Mouse (Mus musculus) liver, postnatal 0 days (tissue): ENCODE results near the gene Hist1h2bh. TPM values are rescaled to one million over a fixed set of nuclear protein-coding genes. Genes with fewer than 3 reads are reported as not detected.

ENCODE experiments used
- ATAC-seq: fragments of 200-750 bp; cut with Nextera tagmentation; 2 replicates; pipeline ENCODE4 v1.8.0; 2017; ENCODE audit warnings: mild to moderate bottlenecking, moderate library complexity
- DNase-seq: peaks from one replicate; pipeline ENCODE4 v3.0.0-alpha.2; 2016
- H3K27ac ChIP-seq: fragments of 300-500 bp; sonication (generic); 2 replicates; pipeline ENCODE4 v1.5.1; 2014; ENCODE audit warnings: antibody characterized with exemption, moderate library complexity, mild to moderate bottlenecking, low read depth
- H3K27me3 ChIP-seq: fragments of 300-500 bp; sonication (generic); 2 replicates; pipeline ENCODE4 v1.6.1; 2014; ENCODE audit warnings: low read length, control low read depth, mixed read lengths; ENCODE audit not compliant: insufficient read depth
- H3K36me3 ChIP-seq: fragments of 300-500 bp; sonication (generic); replicated peaks from 2 replicates; pipeline ENCODE4 v1.6.1; 2014; ENCODE audit warnings: mild to moderate bottlenecking, control low read depth, low read length, moderate library complexity, mixed read lengths; ENCODE audit not compliant: insufficient read depth
- H3K4me1 ChIP-seq: fragments of 300-500 bp; sonication (generic); 2 replicates; pipeline ENCODE4 v1.6.1; 2014; ENCODE audit warnings: antibody characterized with exemption, mild to moderate bottlenecking, control low read depth; ENCODE audit not compliant: insufficient read depth
- H3K4me2 ChIP-seq: fragments of 300-500 bp; sonication (generic); 2 replicates; pipeline ENCODE4 v1.6.1; 2014; ENCODE audit warnings: low read depth, mild to moderate bottlenecking, low read length, moderate library complexity, mixed read lengths
- H3K4me3 ChIP-seq: fragments of 300-500 bp; sonication (generic); 2 replicates; pipeline ENCODE4 v1.5.1; 2014; ENCODE audit warnings: low read depth, low read length
- H3K9ac ChIP-seq: fragments of 300-500 bp; sonication (generic); replicated peaks from 2 replicates; pipeline ENCODE4 v1.6.1; 2014; ENCODE audit warnings: mild to moderate bottlenecking, moderate library complexity
- H3K9me3 ChIP-seq: fragments of 300-500 bp; sonication (generic); 2 replicates; pipeline ENCODE4 v1.6.1; 2016; ENCODE audit warnings: mild to moderate bottlenecking, control low read depth, low read length, mixed read lengths
- CTCF ChIP-seq: sonication (generic); IDR thresholded peaks from 2 replicates; pipeline ENCODE4 v1.5.1; 2016; ENCODE audit warnings: antibody characterized with exemption, low read depth
- EP300 ChIP-seq: IDR thresholded peaks from 2 replicates; pipeline ENCODE4 v1.6.1; 2016; ENCODE audit warnings: antibody characterized with exemption, low read depth, mild to moderate bottlenecking
- WGBS: fragments of 180-500 bp; shearing (Covaris S2); extraction: QIAGEN DNeasy Blood & Tissue Kit; methylation state at CpG from one replicate; pipeline ENCODE4 v1.1.7; 2014; ENCODE audit not compliant: insufficient replicate concordance; 5-methylcytosine and 5-hydroxymethylcytosine counted together
- polyA plus RNA-seq: library from polyadenylated mRNA; unstranded; fragments of >200 nt; fragmentation: Nextera tagmentation; extraction: Ambion mirVana; gene quantifications from 2 replicates; pipeline ENCODE4 v1.2.1, GENCODE M21; 2015

Hist1h2bh gene
- polyA plus RNA-seq, 1 experiment from 2014 or later = 0.58 TPM

DNA sequence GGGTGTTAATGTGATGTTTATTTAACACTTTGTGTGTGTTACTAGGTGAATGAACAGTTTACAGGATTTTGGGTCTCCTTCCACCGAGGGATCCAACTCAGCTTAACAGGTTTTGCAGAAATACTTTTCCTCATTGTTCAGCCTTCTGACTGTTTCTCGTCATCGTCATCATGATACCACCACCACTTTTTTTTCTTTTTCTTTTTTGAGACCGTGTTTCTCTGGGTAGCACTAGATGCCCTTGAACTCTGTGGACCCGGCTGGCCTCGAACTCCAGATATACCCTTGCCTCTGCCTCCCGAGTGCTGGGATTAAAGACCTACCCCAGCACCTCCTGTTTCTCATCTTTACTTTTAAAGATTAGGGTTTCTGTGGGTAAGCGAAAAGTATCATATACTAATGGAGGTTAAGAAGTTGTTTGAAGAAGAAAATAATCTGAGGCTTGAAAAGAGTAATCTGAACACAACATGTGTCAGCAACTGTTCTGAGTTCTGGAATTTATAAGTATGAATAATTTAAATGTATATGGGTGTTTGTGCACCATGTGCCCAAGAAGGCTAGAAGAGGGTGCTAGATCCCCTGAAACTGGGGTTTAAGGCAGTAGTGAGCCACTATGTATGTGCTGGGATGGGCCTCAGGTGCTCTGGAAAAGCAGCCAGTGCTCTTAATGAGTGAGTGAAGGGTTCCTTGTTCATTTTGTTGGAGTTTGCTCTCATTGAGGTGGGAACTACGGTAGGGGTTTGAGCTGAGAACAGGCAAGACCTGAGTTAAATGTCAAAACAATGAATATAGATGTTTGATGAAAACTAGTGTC is 10.7 kb downstream of the Hist1h2bh start:
- peak; percentile 38 for DNase-seq

DNA sequence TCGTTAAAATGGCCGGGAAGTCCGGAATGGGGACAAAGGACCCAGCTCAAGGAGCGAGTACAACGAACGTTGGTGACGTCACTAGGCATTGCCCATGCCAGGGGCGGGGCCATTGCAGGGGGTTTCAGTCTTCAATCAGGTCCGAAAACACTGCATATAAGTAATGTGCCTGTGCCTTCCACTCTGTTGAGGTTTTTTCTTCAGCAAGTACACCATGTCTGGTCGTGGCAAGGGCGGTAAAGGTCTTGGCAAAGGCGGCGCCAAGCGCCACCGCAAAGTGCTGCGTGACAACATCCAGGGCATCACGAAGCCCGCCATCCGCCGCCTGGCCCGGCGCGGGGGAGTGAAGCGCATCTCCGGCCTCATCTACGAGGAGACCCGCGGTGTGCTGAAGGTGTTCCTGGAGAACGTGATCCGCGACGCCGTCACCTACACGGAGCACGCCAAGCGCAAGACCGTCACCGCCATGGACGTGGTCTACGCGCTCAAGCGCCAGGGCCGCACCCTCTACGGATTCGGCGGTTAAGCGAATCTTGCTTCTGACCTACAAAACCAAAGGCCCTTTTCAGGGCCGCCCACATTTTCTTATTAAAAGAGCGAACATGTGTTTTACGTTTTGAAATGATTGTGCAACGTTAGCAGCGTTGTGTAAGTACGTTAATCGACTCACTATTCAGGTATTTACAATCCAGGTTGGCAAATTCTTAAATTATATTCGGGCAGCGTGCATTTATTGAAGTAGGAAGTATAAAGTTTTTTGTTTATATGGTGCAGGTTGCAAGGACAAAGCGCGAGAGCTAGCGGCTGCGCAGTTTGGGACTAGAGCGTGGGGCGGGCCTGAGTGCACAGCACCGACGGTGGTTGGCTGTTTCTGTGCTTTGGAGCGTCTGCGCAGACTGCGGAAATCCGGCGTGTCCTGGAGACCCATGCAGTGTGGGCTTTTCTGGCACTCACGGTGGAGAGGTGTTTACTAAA is 12.0 kb downstream of the Hist1h2bh start, which contains the start of gene Hist1h4h:
Hist1h4h (plus strand) TSS at position 150 of the 975 bp plus-strand sequence.
- peak; percentile 60 for ATAC-seq
- H3K4me3 ChIP-seq = peak within 1 kb of the TSS; percentile 66
- H3K27me3 ChIP-seq = no peaks in the 10 kb centered on the region
- DNase-seq = peak; percentile 95
- H3K27ac ChIP-seq = peak within 1 kb of the TSS; percentile 99
- WGBS = under 1% methylated on average over 54 of the region's 70 CpGs
- H3K9ac ChIP-seq = peak within 1 kb of the TSS; percentile 87
- TF ChIP-seq EP300 (peak; percentile 92), CTCF (no peak)
- peak within 1 kb of the TSS; percentile 80 for H3K4me2 ChIP-seq
- H3K9me3 ChIP-seq = no peaks in the 10 kb centered on the region
- peaks cover 19% of the 10 kb centered on the region for H3K4me1 ChIP-seq
- no peaks in the 10 kb centered on the region for H3K36me3 ChIP-seq

More for the DNA sequence above, 10.7 kb downstream of the Hist1h2bh start:
- Histone ChIP-seq H3K36me3 (no peaks in the 10 kb centered on the region), H3K27me3 (no peaks in the 10 kb centered on the region), H3K4me3 (peak overlapping the region; percentile 66), H3K9me3 (no peaks in the 10 kb centered on the region), H3K4me1 (peaks cover 20% of the 10 kb centered on the region), H3K4me2 (peak overlapping the region; percentile 80), H3K9ac (peak overlapping the region; percentile 87), H3K27ac (peak overlapping the region; percentile 99)
- ATAC-seq = no peak
- TF ChIP-seq EP300 (no peak), CTCF (no peak)
- 16% methylated on average over 9 of the region's 9 CpGs for WGBS

DNA sequence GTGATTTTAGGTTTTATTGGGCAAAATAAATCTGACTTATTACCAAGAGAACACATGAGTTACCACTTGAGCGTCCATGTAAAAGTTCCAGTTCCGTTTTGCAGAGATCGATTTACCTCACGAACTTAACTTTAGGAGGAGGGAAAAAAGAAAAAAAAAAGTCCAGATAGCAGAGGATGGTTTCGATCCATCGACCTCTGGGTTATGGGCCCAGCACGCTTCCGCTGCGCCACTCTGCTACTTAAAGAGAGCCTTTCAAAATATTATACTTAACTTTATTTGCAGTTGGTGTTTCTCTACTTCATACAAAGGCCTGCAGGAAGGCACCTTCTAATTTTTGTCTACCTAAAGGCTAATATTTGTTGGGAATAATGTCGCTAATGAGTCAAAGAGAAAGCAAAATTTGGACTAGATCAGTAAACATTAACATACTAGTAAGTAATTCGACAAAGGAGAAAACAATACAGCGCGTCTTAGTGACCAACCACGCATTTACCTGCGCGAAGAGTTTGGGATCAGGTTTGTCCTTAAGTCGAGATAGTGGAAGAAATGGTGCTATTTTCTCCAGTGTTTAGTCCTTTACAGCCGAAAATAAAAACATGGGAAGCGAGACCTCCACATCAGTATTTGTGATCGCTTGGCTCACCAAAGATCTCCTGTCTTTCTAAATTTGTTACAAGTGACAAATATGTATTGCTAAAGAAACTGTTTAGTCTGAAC is 12.9 kb downstream of the Hist1h2bh start:
- WGBS = under 1% methylated on average over 20 of the region's 20 CpGs
- ATAC-seq = no peak

DNA sequence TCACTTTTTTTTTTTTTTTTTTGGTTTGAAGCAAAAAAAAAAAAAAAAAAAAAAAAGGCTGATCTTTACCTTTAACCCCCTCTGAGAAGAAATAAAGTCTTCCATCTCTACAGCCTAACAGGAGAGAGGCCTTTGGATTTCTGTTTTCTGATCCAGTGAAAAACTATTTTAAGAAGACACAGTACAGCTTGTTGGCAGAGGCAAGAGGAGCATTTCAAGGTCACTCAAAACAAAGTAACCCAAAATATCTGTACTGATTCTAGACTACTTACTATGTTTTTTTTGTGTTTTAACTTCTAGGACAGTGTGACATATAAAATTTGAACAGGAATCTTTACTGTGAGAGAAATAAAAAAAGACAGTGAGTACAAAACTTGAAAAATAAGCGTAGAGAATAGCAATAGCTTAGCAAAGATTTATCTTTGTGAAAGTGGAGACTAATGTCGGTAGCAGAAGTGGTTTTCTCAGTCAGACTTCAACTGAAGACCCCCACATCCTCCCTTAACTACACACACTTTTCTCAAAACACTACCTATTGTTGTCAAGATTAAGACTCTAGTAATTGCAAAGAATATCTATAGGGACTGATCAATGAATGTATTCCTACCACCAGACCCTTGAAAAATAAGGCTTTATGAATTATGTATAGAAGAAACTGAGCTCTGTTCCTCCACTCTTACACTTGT is 13.6 kb downstream of the Hist1h2bh start:
- Histone ChIP-seq H3K9me3 (no peaks in the 10 kb centered on the region), H3K9ac (peak overlapping the region; percentile 87), H3K27me3 (no peaks in the 10 kb centered on the region), H3K4me3 (peak overlapping the region; percentile 66), H3K36me3 (no peaks in the 10 kb centered on the region), H3K27ac (peak overlapping the region; percentile 99; the same call in 1 of the 2 replicates), H3K4me2 (peak overlapping the region; percentile 80), H3K4me1 (peaks cover 25% of the 10 kb centered on the region)
- DNase-seq (no peak), ATAC-seq (no peak)
- WGBS = 28% methylated on average over 2 of the region's 2 CpGs
- TF ChIP-seq EP300 = no peak
- no peak for TF ChIP-seq CTCF

More for the DNA sequence above, 12.9 kb downstream of the Hist1h2bh start:
- Histone ChIP-seq H3K9me3 (no peaks in the 10 kb centered on the region), H3K27ac (peak overlapping the region; percentile 99), H3K4me3 (peak overlapping the region; percentile 66), H3K27me3 (no peaks in the 10 kb centered on the region), H3K4me1 (peaks cover 26% of the 10 kb centered on the region), H3K4me2 (peak overlapping the region; percentile 80), H3K9ac (peak overlapping the region; percentile 87), H3K36me3 (no peaks in the 10 kb centered on the region)
- DNase-seq = peak; percentile 74
- TF ChIP-seq EP300 = no peak
- no peak for TF ChIP-seq CTCF

DNA sequence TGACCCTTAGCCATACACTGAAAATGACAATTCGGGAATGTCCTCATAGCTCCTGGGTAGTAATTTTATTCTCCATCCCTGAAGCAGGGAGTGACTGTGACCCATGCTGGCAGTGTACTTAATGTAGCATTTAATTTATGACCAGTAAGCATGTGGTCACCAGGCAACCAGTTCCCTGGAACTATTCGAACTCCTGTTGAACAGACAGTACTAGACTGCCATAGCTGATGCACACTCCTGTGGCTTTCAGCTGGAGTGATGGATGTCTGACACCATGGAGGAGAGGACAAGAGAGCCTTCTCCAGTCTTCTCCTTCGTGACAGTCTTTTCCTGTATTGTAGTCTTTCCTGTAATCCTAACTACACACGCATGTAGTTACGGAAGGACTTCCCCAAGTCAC is 14.2 kb downstream of the Hist1h2bh start:
- Histone ChIP-seq H3K27ac (no peak overlapping the region), H3K36me3 (no peaks in the 10 kb centered on the region), H3K9ac (no peak overlapping the region), H3K4me2 (no peak overlapping the region), H3K4me3 (no peak overlapping the region), H3K9me3 (no peaks in the 10 kb centered on the region), H3K27me3 (no peaks in the 10 kb centered on the region), H3K4me1 (peaks cover 21% of the 10 kb centered on the region)
- TF ChIP-seq EP300 = no peak
- TF ChIP-seq CTCF = no peak
- no peak for ATAC-seq
- DNase-seq = no peak
- WGBS = 81% methylated on average over 5 of the region's 5 CpGs
